20 mouse cellular contexts compared by ENCODE assay signal in genomic region chr1:186341878-186342277, GRCm38 (mm10).
DNase-seq lines count a peak whose midpoint lies in the region; ATAC-seq and TF ChIP-seq lines count a peak whose summit lies in the region.
"Had no signal": no experiment of that assay in that cellular context is flagged by ENCODE, and none has a peak within 500 bp of the region (broad histone marks: within the 10 kb centered on the region; RNA-seq: fewer than 3 reads in every experiment).

No protein-coding gene starts in this region.

- H3K27me3 ChIP-seq in embryonic facial prominence, embryonic 14.5 days (replicated peaks; ENCODE audit: control insufficient read depth, insufficient read depth, low read length), result no peaks in the 10 kb centered on the region
- H3K27me3 ChIP-seq in embryonic facial prominence, embryonic 10.5 days (replicated peaks; ENCODE audit: low read depth, poor library complexity, severe bottlenecking), result no peaks in the 10 kb centered on the region
- no peaks in the 10 kb centered on the region for H3K27me3 ChIP-seq in kidney, embryonic 16.5 days (ENCODE audit: insufficient read depth, low read length)
- H3K27me3 ChIP-seq in midbrain, postnatal 0 days (ENCODE audit: insufficient read depth, low read length), result no peaks in the 10 kb centered on the region
- H3K27me3 ChIP-seq in midbrain, embryonic 16.5 days (ENCODE audit: control insufficient read depth, insufficient read depth, low read depth, low read length), result no peaks in the 10 kb centered on the region
- H3K27me3 ChIP-seq: hindbrain, embryonic 12.5 days; liver, embryonic 12.5 days; midbrain, embryonic 13.5 days had no signal

- peak; percentile 79 for DNase-seq in embryonic facial prominence, embryonic 14.5 days (ENCODE audit: low spot score)
- DNase-seq in embryonic facial prominence, embryonic 10.5 days (ENCODE audit: low spot score), result no peak
- peak; percentile 37 to 40 for DNase-seq in kidney, postnatal 4 days
- DNase-seq in midbrain, postnatal 0 days (ENCODE audit: low spot score), result peak; percentile 31
- peak; percentile 97 for DNase-seq in retina, postnatal 1 day
- no peak for DNase-seq in left cerebral cortex, postnatal 10 days (ENCODE audit: extremely low spot score in 1 of 2, low spot score in 2 of 2)
- DNase-seq: adrenal gland, postnatal 10 days; cerebellum, adult 11-12 months; gastrocnemius, postnatal 14 days; heart, adult 2 months; kidney, postnatal 25 days; right cerebral cortex, postnatal 14 days; thymus, postnatal 36 days had no signal

- no peaks in the 10 kb centered on the region for H3K4me1 ChIP-seq in embryonic facial prominence, embryonic 14.5 days (ENCODE audit: control insufficient read depth, insufficient read depth, low read length)
- H3K4me1 ChIP-seq in embryonic facial prominence, embryonic 10.5 days, result peaks cover 6% of the 10 kb centered on the region; the same call in 1 of the 2 replicates
- no peaks in the 10 kb centered on the region for H3K4me1 ChIP-seq in kidney, embryonic 16.5 days (ENCODE audit: insufficient read depth, low read length)
- H3K4me1 ChIP-seq in midbrain, postnatal 0 days (ENCODE audit: insufficient read depth, low read length), result no peaks in the 10 kb centered on the region
- no peaks in the 10 kb centered on the region for H3K4me1 ChIP-seq in midbrain, embryonic 16.5 days (ENCODE audit: control insufficient read depth, insufficient read depth, low read length)
- H3K4me1 ChIP-seq: hindbrain, embryonic 12.5 days; liver, embryonic 12.5 days; midbrain, embryonic 13.5 days had no signal

- ATAC-seq in embryonic facial prominence, embryonic 14.5 days (ENCODE audit: low read depth), result peak; percentile 55; the same call in 1 of the 2 replicates
- ATAC-seq in kidney, embryonic 16.5 days (ENCODE audit: low FRiP score, low TSS enrichment), result no peak; the same call in 1 of the 2 replicates
- ATAC-seq in midbrain, postnatal 0 days (ENCODE audit: low FRiP score), result no peak
- ATAC-seq in midbrain, embryonic 16.5 days, result no peak
- ATAC-seq: intestine, embryonic 16.5 days; liver, embryonic 12.5 days; midbrain, embryonic 13.5 days had no signal

- TF ChIP-seq CTCF in midbrain, postnatal 0 days (IDR thresholded peaks at IDR 0.05), result no peak

- H3K4me3 ChIP-seq in embryonic facial prominence, embryonic 14.5 days (ENCODE audit: low read depth, low read length), result no peak overlapping the region
- H3K4me3 ChIP-seq in embryonic facial prominence, embryonic 10.5 days, result no peak overlapping the region
- no peak overlapping the region for H3K4me3 ChIP-seq in kidney, embryonic 16.5 days (ENCODE audit: low read length)
- H3K4me3 ChIP-seq in midbrain, postnatal 0 days (ENCODE audit: low read depth, low read length), result no peak overlapping the region
- no peak overlapping the region for H3K4me3 ChIP-seq in midbrain, embryonic 16.5 days (ENCODE audit: low read depth, low read length)
- H3K4me3 ChIP-seq: heart, adult 2 months; hindbrain, embryonic 12.5 days; liver, embryonic 12.5 days; midbrain, embryonic 13.5 days had no signal

- no peaks in the 10 kb centered on the region for H3K36me3 ChIP-seq in embryonic facial prominence, embryonic 14.5 days (ENCODE audit: control insufficient read depth, insufficient read depth, low read length)
- no peaks in the 10 kb centered on the region for H3K36me3 ChIP-seq in embryonic facial prominence, embryonic 10.5 days (replicated peaks)
- H3K36me3 ChIP-seq in kidney, embryonic 16.5 days (ENCODE audit: insufficient read depth, low read length), result no peaks in the 10 kb centered on the region
- H3K36me3 ChIP-seq in midbrain, postnatal 0 days (ENCODE audit: insufficient read depth, low read length), result no peaks in the 10 kb centered on the region
- H3K36me3 ChIP-seq in midbrain, embryonic 16.5 days (ENCODE audit: control insufficient read depth, insufficient read depth, low read length), result no peaks in the 10 kb centered on the region
- H3K36me3 ChIP-seq: hindbrain, embryonic 12.5 days; liver, embryonic 12.5 days; midbrain, embryonic 13.5 days had no signal

- H3K27ac ChIP-seq in embryonic facial prominence, embryonic 14.5 days (replicated peaks; ENCODE audit: low read depth, low read length), result no peak overlapping the region
- no peak overlapping the region for H3K27ac ChIP-seq in embryonic facial prominence, embryonic 10.5 days (replicated peaks)
- H3K27ac ChIP-seq in kidney, embryonic 16.5 days (ENCODE audit: low read length), result no peak overlapping the region
- H3K27ac ChIP-seq in midbrain, postnatal 0 days (ENCODE audit: low read depth, low read length), result no peak overlapping the region
- H3K27ac ChIP-seq in midbrain, embryonic 16.5 days (ENCODE audit: low read length), result no peak overlapping the region
- H3K27ac ChIP-seq: heart, adult 2 months; hindbrain, embryonic 12.5 days; liver, embryonic 12.5 days; midbrain, embryonic 13.5 days; stomach, postnatal 0 days had no signal

- no peaks in the 10 kb centered on the region for H3K9me3 ChIP-seq in embryonic facial prominence, embryonic 14.5 days (ENCODE audit: control insufficient read depth, low read length)
- H3K9me3 ChIP-seq in embryonic facial prominence, embryonic 10.5 days, result no peaks in the 10 kb centered on the region
- H3K9me3 ChIP-seq in kidney, embryonic 16.5 days (ENCODE audit: low read length), result no peaks in the 10 kb centered on the region
- H3K9me3 ChIP-seq in midbrain, postnatal 0 days (ENCODE audit: low read length), result no peaks in the 10 kb centered on the region
- no peaks in the 10 kb centered on the region for H3K9me3 ChIP-seq in midbrain, embryonic 16.5 days (replicated peaks; ENCODE audit: control insufficient read depth, low read length, poor library complexity, severe bottlenecking)
- H3K9me3 ChIP-seq: hindbrain, embryonic 12.5 days; liver, embryonic 12.5 days; midbrain, embryonic 13.5 days had no signal

- H3K9ac ChIP-seq in embryonic facial prominence, embryonic 14.5 days (ENCODE audit: low read depth, low read length), result no peak overlapping the region
- H3K9ac ChIP-seq in kidney, embryonic 16.5 days (replicated peaks; ENCODE audit: low read length), result no peak overlapping the region
- no peak overlapping the region for H3K9ac ChIP-seq in midbrain, postnatal 0 days (replicated peaks; ENCODE audit: low read length, poor library complexity, severe bottlenecking)
- no peak overlapping the region for H3K9ac ChIP-seq in midbrain, embryonic 16.5 days (ENCODE audit: low read depth, low read length)
- H3K9ac ChIP-seq: hindbrain, embryonic 12.5 days; liver, embryonic 12.5 days; midbrain, embryonic 13.5 days had no signal

- no peak overlapping the region for H3K4me2 ChIP-seq in embryonic facial prominence, embryonic 14.5 days (ENCODE audit: low read depth, low read length)
- H3K4me2 ChIP-seq in kidney, embryonic 16.5 days (replicated peaks; ENCODE audit: low read depth, low read length), result no peak overlapping the region
- H3K4me2 ChIP-seq in midbrain, postnatal 0 days (ENCODE audit: low read depth, low read length, poor library complexity, severe bottlenecking), result no peak overlapping the region
- no peak overlapping the region for H3K4me2 ChIP-seq in midbrain, embryonic 16.5 days (ENCODE audit: low read length)
- H3K4me2 ChIP-seq: hindbrain, embryonic 12.5 days; liver, embryonic 12.5 days; midbrain, embryonic 13.5 days had no signal

- intact Hi-C loops in left cerebral cortex, postnatal 10 days (cut with DNase I), result no loop called here

- WGBS in embryonic facial prominence, embryonic 14.5 days, result 64% methylated on average over 3 of the region's 3 CpGs
- WGBS in embryonic facial prominence, embryonic 10.5 days, result 86% methylated on average over 3 of the region's 3 CpGs
- 35% methylated on average over 3 of the region's 3 CpGs for WGBS in kidney, embryonic 16.5 days
- 80% methylated on average over 3 of the region's 3 CpGs for WGBS in midbrain, postnatal 0 days
- 70% methylated on average over 3 of the region's 3 CpGs for WGBS in midbrain, embryonic 16.5 days

Comparison
In these comparisons a context has a peak if more than half of its experiments do, and no peak if none do; other contexts are left out.
1. DNase-seq: peak in embryonic facial prominence, embryonic 14.5 days (single experiment), kidney, postnatal 4 days (2 of 2), midbrain, postnatal 0 days (single experiment) and retina, postnatal 1 day (single experiment); none in embryonic facial prominence, embryonic 10.5 days (single experiment) and left cerebral cortex, postnatal 10 days (0 of 2).